Mouse (Mus musculus): ENCODE measurements around the gene Spcs3. TPM values are rescaled to one million over a fixed set of nuclear protein-coding genes. Genes with fewer than 3 reads are reported as not detected.

Gene Spcs3
- polyA plus RNA-seq, 1 experiment from 2014 or later = 368 TPM

DNA sequence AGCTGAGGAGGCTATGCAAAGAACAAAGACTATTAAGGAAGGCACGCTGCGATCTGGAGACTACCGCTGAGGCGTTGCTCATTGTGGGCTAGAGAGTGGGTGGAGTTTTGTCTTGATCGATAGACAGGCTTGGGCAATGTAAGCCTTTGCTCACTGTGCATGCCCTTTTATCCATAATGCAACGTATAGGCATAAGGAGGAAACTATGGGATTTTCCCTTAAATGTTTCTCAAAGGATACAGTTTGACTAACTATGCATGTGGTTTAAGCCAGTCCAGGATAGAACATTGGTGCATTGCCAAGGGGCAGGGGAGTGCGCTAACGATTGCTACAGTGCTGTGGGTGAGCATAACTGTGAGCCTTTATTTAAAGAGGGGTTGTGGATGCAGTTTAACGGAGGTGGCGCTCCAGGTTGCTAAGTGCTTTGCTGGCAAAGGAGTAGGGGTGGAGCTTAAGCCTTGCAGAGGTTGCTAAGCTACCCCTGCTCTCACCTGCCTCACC lies 20.5 kb downstream of the Spcs3 start:
- TF ChIP-seq CTCF (IDR thresholded peaks at IDR 0.05) = no peak
- POLR2A ChIA-PET = interaction anchor here (0.5 kb wide), 1 partner anchor 19 kb away, joined by 3 read pairs; no protein-coding TSS in a partner anchor
- no peaks in the 10 kb centered on the region for H3K27me3 ChIP-seq
- no peak for ATAC-seq
- in situ Hi-C loops (cut with MboI; ENCODE audit: low pct_unique_long_range_greater_than_20kb) = loop anchor here (5.0 to 25.0 kb wide), 3 partner anchors 153 to 1978 kb away; no protein-coding TSS in a partner anchor
- CTCF ChIA-PET = interaction anchor here (1.0 to 2.4 kb wide), 3 partner anchors 11 to 151 kb away, joined by 3 to 10 read pairs (median 4); no protein-coding TSS in a partner anchor
- DNase-seq (ENCODE audit: low read depth, low spot score) = no peak

DNA sequence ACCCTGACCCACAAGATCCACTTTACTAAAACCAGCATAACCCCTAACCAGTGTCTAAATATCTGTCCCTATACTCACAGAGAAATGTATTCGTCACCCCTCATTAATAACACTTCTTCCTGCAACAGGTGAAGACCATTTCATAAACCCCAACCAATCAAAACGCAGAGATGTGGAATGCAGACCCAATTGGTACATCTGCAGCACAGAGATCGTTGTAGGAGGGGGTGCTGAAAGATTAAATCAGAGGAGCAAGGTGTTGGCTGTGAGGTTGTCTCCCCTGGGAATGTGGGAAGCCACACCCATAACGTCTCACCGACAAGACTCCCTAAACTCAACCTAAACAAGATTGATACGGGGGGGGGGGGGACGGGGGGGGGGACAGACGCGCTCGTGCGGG lies 21.0 kb downstream of the Spcs3 start:
- POLR2A ChIA-PET = interaction anchor here (0.5 kb wide), 1 partner anchor 19 kb away, joined by 3 read pairs; no protein-coding TSS in a partner anchor
- TF ChIP-seq CTCF (IDR thresholded peaks at IDR 0.05) = no peak
- in situ Hi-C loops (cut with MboI; ENCODE audit: low pct_unique_long_range_greater_than_20kb) = loop anchor here (5.0 to 25.0 kb wide), 3 partner anchors 153 to 1978 kb away; no protein-coding TSS in a partner anchor

DNA sequence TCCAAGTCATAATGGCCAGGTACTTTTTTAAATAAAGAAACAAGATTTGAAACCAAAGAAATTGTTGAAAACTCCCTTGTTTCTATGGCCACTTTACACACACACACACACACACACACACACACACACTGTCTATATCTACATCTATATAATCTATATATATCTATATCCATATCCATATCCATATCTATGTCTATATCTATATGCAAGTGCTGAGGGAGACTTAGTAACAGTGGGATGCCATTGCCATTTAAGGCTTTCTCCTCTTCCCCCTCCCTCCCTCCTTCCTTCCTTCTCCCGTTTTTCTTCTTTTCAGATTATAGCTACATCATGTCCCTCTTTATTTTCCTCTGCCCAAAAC lies 21.7 kb downstream of the Spcs3 start:
- in situ Hi-C loops (cut with MboI; ENCODE audit: low pct_unique_long_range_greater_than_20kb) = loop anchor here (5.0 to 25.0 kb wide), 3 partner anchors 154 to 1979 kb away; no protein-coding TSS in a partner anchor
- no peak for DNase-seq (ENCODE audit: low read depth, low spot score)
- TF ChIP-seq CTCF (IDR thresholded peaks at IDR 0.05) = no peak
- ChIA-PET CTCF (interaction anchor here (0.6 to 2.0 kb wide), 9 partner anchors 15 to 235 kb away, joined by 3 to 28 read pairs (median 4); no protein-coding TSS in a partner anchor), POLR2A (interaction anchor here (1.0 kb wide), 1 partner anchor 153 kb away, joined by 4 read pairs; no protein-coding TSS in a partner anchor)
- no peak for ATAC-seq
- H3K27me3 ChIP-seq = no peaks in the 10 kb centered on the region

More for the DNA sequence above, 21.0 kb downstream of the Spcs3 start:
- CTCF ChIA-PET = interaction anchor here (0.6 to 2.0 kb wide), 5 partner anchors 16 to 234 kb away, joined by 3 to 28 read pairs (median 7); no protein-coding TSS in a partner anchor
- ATAC-seq (no peak), DNase-seq (ENCODE audit: low read depth, low spot score) (no peak)
- no peaks in the 10 kb centered on the region for H3K27me3 ChIP-seq

DNA sequence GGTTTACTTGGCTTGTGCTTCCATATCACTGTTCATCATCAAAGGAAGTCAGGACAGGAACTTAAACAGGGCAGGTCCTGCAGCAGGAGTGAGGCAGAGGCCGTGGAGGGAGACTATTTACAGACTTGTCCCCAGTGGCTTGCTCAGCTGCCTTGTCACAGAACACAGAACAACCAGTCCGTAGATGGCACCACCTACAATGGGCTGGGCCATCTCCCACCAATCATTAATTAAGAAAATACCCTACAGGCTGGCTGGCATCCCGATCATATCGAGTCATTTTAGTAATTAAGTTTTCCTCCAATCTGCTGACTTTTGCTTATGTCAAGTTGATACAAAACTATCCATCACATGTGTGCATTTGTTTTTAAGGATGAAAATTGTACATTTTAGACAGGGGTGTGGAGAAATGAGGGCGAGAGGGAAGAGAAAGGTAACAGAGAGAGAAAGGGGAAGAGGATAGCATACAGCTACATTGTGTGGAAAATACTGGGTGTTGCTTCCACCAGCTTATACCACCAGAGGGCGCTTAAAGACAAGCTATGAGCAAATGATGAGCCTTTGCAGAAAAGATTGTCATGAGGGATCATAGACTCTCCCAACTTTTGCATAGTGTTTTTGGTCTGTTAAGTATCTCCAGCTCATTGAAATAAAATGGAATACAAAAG lies 22.2 kb downstream of the Spcs3 start:
- no peak for DNase-seq (ENCODE audit: low read depth, low spot score)
- ChIA-PET POLR2A (interaction anchor here (1.0 kb wide), 1 partner anchor 153 kb away, joined by 4 read pairs; no protein-coding TSS in a partner anchor), CTCF (interaction anchor here (0.7 to 2.0 kb wide), 9 partner anchors 14 to 235 kb away, joined by 3 to 28 read pairs (median 4); no protein-coding TSS in a partner anchor)
- TF ChIP-seq CTCF (IDR thresholded peaks at IDR 0.05) = peak; percentile 83
- in situ Hi-C loops (cut with MboI; ENCODE audit: low pct_unique_long_range_greater_than_20kb) = loop anchor here (5.0 to 25.0 kb wide), 3 partner anchors 155 to 1980 kb away; no protein-coding TSS in a partner anchor
- peak; percentile 88 for ATAC-seq
- no peaks in the 10 kb centered on the region for H3K27me3 ChIP-seq

DNA sequence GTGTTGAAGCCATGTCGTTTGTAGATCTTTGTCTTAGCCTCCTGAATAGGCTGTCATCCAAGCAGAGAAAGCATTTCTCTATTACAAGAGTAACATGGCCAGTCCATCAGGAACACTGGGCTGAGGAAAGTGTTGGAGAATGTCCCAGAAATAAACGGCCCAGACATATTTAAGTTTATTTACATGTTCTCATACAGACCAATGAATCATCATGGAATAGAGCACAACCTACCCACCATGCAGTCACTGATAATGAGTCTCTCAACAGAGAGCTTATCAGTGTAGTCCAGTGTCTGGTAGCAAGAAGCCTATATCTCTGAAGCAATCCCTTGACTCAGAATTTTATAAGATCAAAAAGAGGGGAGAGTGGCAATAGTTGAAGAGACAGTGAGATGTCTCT lies 24.7 kb downstream of the Spcs3 start:
- no peak for ATAC-seq
- in situ Hi-C loops (cut with MboI; ENCODE audit: low pct_unique_long_range_greater_than_20kb) = loop anchor here (5.0 to 25.0 kb wide), 3 partner anchors 157 to 1982 kb away; no protein-coding TSS in a partner anchor
- CTCF ChIA-PET = interaction anchor here (2.1 to 2.3 kb wide), 2 partner anchors 12 to 157 kb away, joined by 6 to 10 read pairs; no protein-coding TSS in a partner anchor

DNA sequence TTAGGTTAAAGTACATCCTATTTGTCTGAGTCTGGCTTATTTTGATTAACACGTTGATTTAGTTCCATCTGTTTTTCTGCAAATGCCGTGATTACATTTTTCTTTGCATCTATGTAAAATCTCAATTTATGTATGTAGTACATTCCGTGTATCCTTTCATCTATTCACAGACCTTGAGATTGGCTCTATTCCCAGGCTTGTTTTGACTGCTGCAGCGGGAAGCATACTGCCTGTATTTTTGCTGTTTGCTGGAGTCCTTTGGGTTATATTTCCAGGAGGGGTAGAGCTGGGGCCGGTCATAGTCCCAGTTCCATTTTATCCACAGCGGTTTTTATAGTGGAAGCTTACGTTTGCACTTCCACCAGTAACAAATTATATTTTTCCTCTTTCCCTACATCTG lies 26.7 kb downstream of the Spcs3 start:
- ATAC-seq (no peak), DNase-seq (ENCODE audit: low read depth, low spot score) (no peak)
- no peaks in the 10 kb centered on the region for H3K27me3 ChIP-seq
- no peak for TF ChIP-seq CTCF (IDR thresholded peaks at IDR 0.05)
- in situ Hi-C loops (cut with MboI; ENCODE audit: low pct_unique_long_range_greater_than_20kb) = loop anchor here (25.0 kb wide), 2 partner anchors 334 to 1984 kb away; no protein-coding TSS in a partner anchor
- ChIA-PET CTCF (interaction anchor here (1.2 to 2.1 kb wide), 2 partner anchors 10 to 158 kb away, joined by 3 to 10 read pairs; no protein-coding TSS in a partner anchor), POLR2A (interaction anchor here (0.6 kb wide), 1 partner anchor 169 kb away, joined by 3 read pairs; no protein-coding TSS in a partner anchor)

More for the DNA sequence above, 24.7 kb downstream of the Spcs3 start:
- no peak for TF ChIP-seq CTCF (IDR thresholded peaks at IDR 0.05)
- POLR2A ChIA-PET = interaction anchor here (1.3 kb wide), 1 partner anchor 172 kb away, joined by 3 read pairs; no protein-coding TSS in a partner anchor
- no peaks in the 10 kb centered on the region for H3K27me3 ChIP-seq
- no peak for DNase-seq (ENCODE audit: low read depth, low spot score)

DNA sequence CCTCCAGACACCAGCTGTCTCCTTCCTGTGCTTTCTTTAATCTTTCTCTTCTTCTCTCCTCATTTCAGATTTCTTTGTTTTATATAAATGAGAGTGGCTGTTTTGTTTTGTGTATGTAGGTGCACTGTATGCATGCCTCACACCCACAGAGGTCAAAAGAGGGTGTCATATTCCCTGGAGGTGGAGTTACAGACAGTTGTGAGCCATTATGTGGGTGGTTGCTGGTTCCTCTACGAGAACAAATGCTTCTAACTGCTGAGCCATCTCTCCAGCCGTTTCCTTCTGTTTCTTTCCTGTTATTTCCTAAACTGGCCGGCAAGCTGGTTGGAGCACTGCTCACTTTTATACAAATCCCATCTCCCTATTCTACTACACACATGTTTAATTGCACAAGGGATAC lies 35.9 kb downstream of the Spcs3 start:
- in situ Hi-C loops (cut with MboI; ENCODE audit: low pct_unique_long_range_greater_than_20kb) = loop anchor here (5.0 to 25.0 kb wide), 5 partner anchors 309 to 832 kb away; partner anchors contain the start of gene Vegfc
- ATAC-seq = no peak
- peaks cover 4% of the 10 kb centered on the region for H3K27me3 ChIP-seq
- no peak for TF ChIP-seq CTCF (IDR thresholded peaks at IDR 0.05)
- CTCF ChIA-PET = interaction anchor here (1.0 to 2.1 kb wide), 6 partner anchors 10 to 368 kb away, joined by 3 to 10 read pairs (median 4); no protein-coding TSS in a partner anchor
- POLR2A ChIA-PET = no interaction called here
- DNase-seq (ENCODE audit: low read depth, low spot score) = no peak

DNA sequence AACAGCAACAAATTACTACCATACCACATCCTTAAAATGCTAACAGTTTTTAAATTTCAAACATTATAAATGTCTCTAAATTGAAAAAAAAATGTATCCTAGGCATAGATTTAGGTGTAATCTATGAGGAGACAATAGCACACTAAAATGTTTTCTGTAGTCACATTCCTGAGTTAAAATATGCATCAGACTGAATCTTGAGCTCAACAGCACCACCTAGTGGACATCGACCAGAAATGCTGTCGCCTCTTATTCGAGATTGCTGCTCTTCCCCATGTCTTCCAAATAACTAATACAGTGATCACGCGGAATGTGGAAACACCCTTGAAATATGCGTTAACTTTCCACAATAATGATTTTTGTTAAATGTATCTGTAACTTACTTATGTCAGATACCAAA lies 36.7 kb downstream of the Spcs3 start:
- in situ Hi-C loops (cut with MboI; ENCODE audit: low pct_unique_long_range_greater_than_20kb) = loop anchor here (5.0 to 25.0 kb wide), 5 partner anchors 308 to 831 kb away; partner anchors contain the start of gene Vegfc
- CTCF ChIA-PET = interaction anchor here (0.7 to 2.1 kb wide), 14 partner anchors 9 to 829 kb away, joined by 3 to 10 read pairs (median 3); no protein-coding TSS in a partner anchor
- DNase-seq (ENCODE audit: low read depth, low spot score) (peak; percentile 6), ATAC-seq (peak; percentile 67)
- TF ChIP-seq CTCF (IDR thresholded peaks at IDR 0.05) = peak; percentile 75
- POLR2A ChIA-PET = no interaction called here
- peaks cover 12% of the 10 kb centered on the region for H3K27me3 ChIP-seq

DNA sequence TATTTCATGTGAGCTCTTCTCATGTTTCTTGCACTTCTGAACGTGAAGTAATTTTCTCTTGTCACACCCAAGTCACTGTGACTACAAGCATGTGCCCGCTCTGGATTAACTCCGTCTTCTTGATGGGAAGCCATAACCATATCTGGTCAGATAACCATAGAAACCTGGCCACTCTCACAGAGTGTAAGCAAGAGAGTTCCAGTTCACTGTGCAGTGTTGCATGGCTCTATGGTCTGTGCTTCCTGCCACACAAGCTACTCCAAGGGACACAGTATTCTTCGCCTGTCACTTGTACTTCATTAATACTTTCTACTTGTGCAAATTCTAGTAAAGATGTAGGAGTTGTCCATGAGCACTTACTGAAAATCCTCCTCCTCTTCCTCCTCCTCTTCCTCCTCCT lies 37.9 kb downstream of the Spcs3 start:
- ATAC-seq = no peak
- in situ Hi-C loops (cut with MboI; ENCODE audit: low pct_unique_long_range_greater_than_20kb) = loop anchor here (5.0 to 25.0 kb wide), 5 partner anchors 307 to 830 kb away; partner anchors contain the start of gene Vegfc
- DNase-seq (ENCODE audit: low read depth, low spot score) = no peak
- ChIA-PET POLR2A (no interaction called here), CTCF (interaction anchor here (1.0 to 2.1 kb wide), 5 partner anchors 11 to 409 kb away, joined by 3 to 10 read pairs (median 3); no protein-coding TSS in a partner anchor)
- no peak for TF ChIP-seq CTCF (IDR thresholded peaks at IDR 0.05)
- peaks cover 12% of the 10 kb centered on the region for H3K27me3 ChIP-seq

Data from Patski (cell line).